ENCODE assay signal across 8 mouse cellular contexts in genomic region chr9:64281781-64282178, GRCm38 (mm10). TPM values are rescaled to one million over a fixed set of nuclear protein-coding genes. Genes with fewer than 3 reads are reported as not detected.
A peak's percentile ranks its signal among the peaks of the same experiment; 100 is the strongest.
DNase-seq lines count a peak whose midpoint lies in the region; ATAC-seq lines count a peak whose summit lies in the region.

No protein-coding gene starts in this region.

- no peaks in the 10 kb centered on the region for H3K9me3 ChIP-seq in heart, embryonic 12.5 days (replicated peaks)
- no peaks in the 10 kb centered on the region for H3K9me3 ChIP-seq in forebrain, embryonic 16.5 days (ENCODE audit: control insufficient read depth, low read length)
- H3K9me3 ChIP-seq in midbrain, embryonic 10.5 days (replicated peaks) = no peaks in the 10 kb centered on the region

- H3K27ac ChIP-seq in heart, embryonic 12.5 days (ENCODE audit: poor library complexity, severe bottlenecking) = peak overlapping the region; percentile 86
- H3K27ac ChIP-seq in forebrain, embryonic 16.5 days (ENCODE audit: low read length) = peak overlapping the region; percentile 91
- peak overlapping the region; percentile 96 for H3K27ac ChIP-seq in midbrain, embryonic 10.5 days (replicated peaks)

- WGBS in heart, embryonic 12.5 days = under 1% methylated on average over 24 of the region's 24 CpGs
- WGBS in forebrain, embryonic 16.5 days = under 1% methylated on average over 24 of the region's 24 CpGs
- under 1% methylated on average over 24 of the region's 24 CpGs for WGBS in midbrain, embryonic 10.5 days

- peak overlapping the region; percentile 82 for H3K4me3 ChIP-seq in heart, embryonic 12.5 days
- peak overlapping the region; percentile 91 for H3K4me3 ChIP-seq in forebrain, embryonic 16.5 days (replicated peaks; ENCODE audit: low read length)
- peak overlapping the region; percentile 74 for H3K4me3 ChIP-seq in midbrain, embryonic 10.5 days

- intact Hi-C loops in heart, postnatal 14 days (cut with DNase I) = no loop called here

- no peaks in the 10 kb centered on the region for H3K27me3 ChIP-seq in heart, embryonic 12.5 days (replicated peaks)
- H3K27me3 ChIP-seq in forebrain, embryonic 16.5 days (replicated peaks; ENCODE audit: control insufficient read depth, insufficient read depth, low read length) = no peaks in the 10 kb centered on the region
- no peaks in the 10 kb centered on the region for H3K27me3 ChIP-seq in midbrain, embryonic 10.5 days (ENCODE audit: low read depth, poor library complexity, severe bottlenecking)

- peak; percentile 87 for ATAC-seq in heart, embryonic 12.5 days (ENCODE audit: insufficient number of reproducible peaks, low FRiP score)
- peak; percentile 92 for ATAC-seq in forebrain, embryonic 16.5 days
- ATAC-seq in granulocyte monocyte progenitor cell, adult 5-6 weeks (replicated peaks; ENCODE audit: poor library complexity, severe bottlenecking) = no peak

- DNase-seq in heart, postnatal 14 days = no peak
- peak; percentile 41 for DNase-seq in ES-CJ7 (ENCODE audit: low read depth, low spot score)
- no peak for DNase-seq in midbrain, embryonic 10.5 days (ENCODE audit: low spot score)
- no peak for DNase-seq in left cerebral cortex, adult 18-20 months (ENCODE audit: low spot score in 2 of 2)
- DNase-seq in cerebellum, postnatal 14 days = no peak

- peak overlapping the region; percentile 90 for H3K9ac ChIP-seq in heart, embryonic 12.5 days
- peak overlapping the region; percentile 95 for H3K9ac ChIP-seq in forebrain, embryonic 16.5 days (replicated peaks; ENCODE audit: low read depth, low read length)

- H3K4me1 ChIP-seq in heart, embryonic 12.5 days (replicated peaks) = peaks cover 11% of the 10 kb centered on the region
- H3K4me1 ChIP-seq in forebrain, embryonic 16.5 days (replicated peaks; ENCODE audit: control insufficient read depth, insufficient read depth, low read length) = peaks cover 9% of the 10 kb centered on the region
- peaks cover 10% of the 10 kb centered on the region for H3K4me1 ChIP-seq in midbrain, embryonic 10.5 days

- peak overlapping the region; percentile 75 for H3K4me2 ChIP-seq in heart, embryonic 12.5 days
- H3K4me2 ChIP-seq in forebrain, embryonic 16.5 days (ENCODE audit: low read length) = peak overlapping the region; percentile 75

- peaks cover 7% of the 10 kb centered on the region; the same call in 1 of the 2 replicates for H3K36me3 ChIP-seq in heart, embryonic 12.5 days
- no peaks in the 10 kb centered on the region for H3K36me3 ChIP-seq in forebrain, embryonic 16.5 days (ENCODE audit: control insufficient read depth, insufficient read depth)
- peaks cover 27% of the 10 kb centered on the region for H3K36me3 ChIP-seq in midbrain, embryonic 10.5 days

RNA-seq across cellular contexts. Expression of gene Tipin, which starts 0.4 kb away (rescaled TPM):
- polyA plus RNA-seq in heart, embryonic 12.5 days (2016; fragmentation: Nextera tagmentation; extraction: Ambion mirVana) = 130 and 133 TPM in 2 replicates
- 10 to 100 TPM; 11.2 to 12.1 TPM for total RNA-seq in heart, postnatal 14 days (2021)
- polyA plus RNA-seq in forebrain, embryonic 16.5 days (2015; fragmentation: Nextera tagmentation; extraction: Ambion mirVana) = 106 and 120 TPM in 2 replicates
- polyA plus RNA-seq in midbrain, embryonic 10.5 days (2016; fragmentation: Nextera tagmentation; extraction: Ambion mirVana) = 274 and 311 TPM in 2 replicates
- 10 to 100 TPM; 12.9 to 13.8 TPM for total RNA-seq in left cerebral cortex, adult 18-20 months (2021)
- total RNA-seq in granulocyte monocyte progenitor cell, adult 5-6 weeks (2014; fragmentation: Nextera tagmentation) = 233 and 243 TPM in 2 replicates
- 318 and 327 TPM in 2 replicates for total RNA-seq in granulocyte monocyte progenitor cell, adult 5-6 weeks (2017)

RNA-seq across cellular contexts. Expression of gene Map2k1, which starts 28.3 kb away (rescaled TPM):
- polyA plus RNA-seq in heart, embryonic 12.5 days (2016; fragmentation: Nextera tagmentation; extraction: Ambion mirVana) = 99.7 and 100 TPM in 2 replicates
- total RNA-seq in heart, postnatal 14 days (2021) = 10 to 100 TPM; 50.0 to 52.9 TPM
- polyA plus RNA-seq in forebrain, embryonic 16.5 days (2015; fragmentation: Nextera tagmentation; extraction: Ambion mirVana) = 53.6 and 54.6 TPM in 2 replicates
- polyA plus RNA-seq in midbrain, embryonic 10.5 days (2016; fragmentation: Nextera tagmentation; extraction: Ambion mirVana) = 75.9 and 86.7 TPM in 2 replicates
- total RNA-seq in left cerebral cortex, adult 18-20 months (2021) = 100 to 1,000 TPM; 292 to 323 TPM
- 24.8 and 45.6 TPM in 2 replicates for total RNA-seq in granulocyte monocyte progenitor cell, adult 5-6 weeks (2014; fragmentation: Nextera tagmentation)
- 55.0 and 56.5 TPM in 2 replicates for total RNA-seq in granulocyte monocyte progenitor cell, adult 5-6 weeks (2017)

RNA-seq across cellular contexts. Expression of gene Uchl4, which starts 46.8 kb away (rescaled TPM):
- polyA plus RNA-seq in heart, embryonic 12.5 days (2016; fragmentation: Nextera tagmentation; extraction: Ambion mirVana) = 2.7 and 2.8 TPM in 2 replicates
- 1 to 10 TPM; 1.2 to 1.6 TPM for total RNA-seq in heart, postnatal 14 days (2021)
- polyA plus RNA-seq in forebrain, embryonic 16.5 days (2015; fragmentation: Nextera tagmentation; extraction: Ambion mirVana) = 2.4 and 2.5 TPM in 2 replicates
- 3.0 and 3.1 TPM in 2 replicates for polyA plus RNA-seq in midbrain, embryonic 10.5 days (2016; fragmentation: Nextera tagmentation; extraction: Ambion mirVana)
- 1 to 10 TPM; 1.9 to 3.7 TPM for total RNA-seq in left cerebral cortex, adult 18-20 months (2021)
- total RNA-seq in granulocyte monocyte progenitor cell, adult 5-6 weeks (2014; fragmentation: Nextera tagmentation) = 1.6 TPM in 1 of 2 replicates, not detected in the other
- 0.67 and 1.3 TPM in 2 replicates for total RNA-seq in granulocyte monocyte progenitor cell, adult 5-6 weeks (2017)

RNA-seq across cellular contexts. Expression of gene Dis3l, which starts 59.3 kb away (rescaled TPM):
- 21.2 and 24.3 TPM in 2 replicates for polyA plus RNA-seq in heart, embryonic 12.5 days (2016; fragmentation: Nextera tagmentation; extraction: Ambion mirVana)
- total RNA-seq in heart, postnatal 14 days (2021) = 10 to 100 TPM; 22.6 to 25.1 TPM
- polyA plus RNA-seq in forebrain, embryonic 16.5 days (2015; fragmentation: Nextera tagmentation; extraction: Ambion mirVana) = 25.3 and 25.9 TPM in 2 replicates
- 22.0 and 22.9 TPM in 2 replicates for polyA plus RNA-seq in midbrain, embryonic 10.5 days (2016; fragmentation: Nextera tagmentation; extraction: Ambion mirVana)
- total RNA-seq in left cerebral cortex, adult 18-20 months (2021) = 10 to 100 TPM; 27.5 to 28.2 TPM
- 13.6 and 16.7 TPM in 2 replicates for total RNA-seq in granulocyte monocyte progenitor cell, adult 5-6 weeks (2014; fragmentation: Nextera tagmentation)
- total RNA-seq in granulocyte monocyte progenitor cell, adult 5-6 weeks (2017) = 17.3 and 18.1 TPM in 2 replicates

Comparison
In these comparisons a context has a peak if more than half of its experiments do, and no peak if none do; other contexts are left out.
1. RNA of gene Tipin, which starts 0.4 kb away (total RNA-seq): 233 to 327 TPM in granulocyte monocyte progenitor cell, adult 5-6 weeks; 12.9 to 13.8 TPM in left cerebral cortex, adult 18-20 months and 11.2 to 12.1 TPM in heart, postnatal 14 days; every median in the first group is over 10 times any median in the second.
2. RNA of gene Map2k1, which starts 28.3 kb away (total RNA-seq): 292 to 323 TPM in left cerebral cortex, adult 18-20 months; 24.8 to 56.5 TPM in granulocyte monocyte progenitor cell, adult 5-6 weeks and 50.0 to 52.9 TPM in heart, postnatal 14 days; every median in the first group is over 4 times any median in the second.
3. Peak in every context shown above with its lines, with median percentiles within 50 percentile points of each other: H3K27ac ChIP-seq and H3K4me3 ChIP-seq.